Mouse (Mus musculus): ENCODE data around the gene Fto.
A peak's percentile ranks its signal among the peaks of the same experiment; 100 is the strongest.

Gene Fto

DNA sequence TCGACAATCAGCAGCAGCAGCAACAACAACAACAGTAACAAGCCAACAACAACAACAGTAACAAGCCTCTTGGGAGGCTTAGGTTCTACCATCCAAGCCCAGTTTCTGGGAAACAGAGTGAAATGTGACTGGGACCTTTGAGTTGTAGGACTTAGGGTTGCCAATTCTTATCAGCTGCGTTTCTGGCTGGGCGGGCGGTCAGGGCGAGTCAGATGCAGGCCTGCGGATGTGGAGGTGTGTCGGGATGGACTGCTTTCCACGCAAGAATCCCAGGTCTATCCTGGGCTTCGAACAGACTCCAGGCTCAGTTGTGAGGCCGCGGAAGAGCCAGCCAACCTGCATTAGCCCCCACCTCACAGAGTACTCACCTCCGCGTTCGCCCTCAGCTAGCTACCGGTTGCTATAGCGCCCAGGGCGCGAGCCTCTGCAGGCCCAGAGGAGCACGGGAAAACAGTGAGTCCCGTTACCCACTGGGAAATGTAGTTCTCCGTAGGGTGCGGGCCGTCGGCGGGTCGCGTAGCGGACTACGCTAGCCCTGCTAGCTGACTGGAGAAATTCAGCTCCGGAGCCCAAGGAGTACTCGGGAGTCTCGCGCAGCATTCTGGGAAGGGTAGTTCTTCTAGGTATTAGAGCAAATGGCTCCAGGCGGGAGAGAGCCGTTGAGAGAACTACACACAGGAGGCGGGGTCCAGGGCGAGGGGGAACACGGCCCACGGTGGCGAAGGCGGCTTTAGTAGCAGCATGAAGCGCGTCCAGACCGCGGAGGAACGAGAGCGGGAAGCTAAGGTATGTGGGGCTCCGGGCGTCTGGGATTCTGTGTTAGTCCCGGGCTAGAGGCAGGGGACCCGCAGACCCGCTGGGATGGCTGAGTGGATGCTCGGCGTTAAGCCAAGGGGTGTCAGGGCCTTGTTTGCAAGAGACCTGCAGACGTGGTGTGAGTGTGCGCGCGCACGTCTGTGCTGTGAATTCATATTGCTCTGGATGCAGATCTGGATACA is at the start of gene Fto, which contains the start of gene Rpgrip1l:
Gene Fto (plus strand): TSS at position 691 of the 998 bp plus-strand sequence.
Gene Rpgrip1l (minus strand): TSS at position 428 of the 998 bp plus-strand sequence.
- peak; percentile 100 for DNase-seq (ENCODE audit: low read depth, low spot score)

GRCm38 (mm10) chr8:91263939-91264338 is 49.4 kb upstream of the Fto start:
- DNase-seq (ENCODE audit: low read depth, low spot score): no peak

GRCm38 (mm10) chr8:91264564-91264963 is 48.8 kb upstream of the Fto start:
- no peak for DNase-seq (ENCODE audit: low read depth, low spot score)

DNA sequence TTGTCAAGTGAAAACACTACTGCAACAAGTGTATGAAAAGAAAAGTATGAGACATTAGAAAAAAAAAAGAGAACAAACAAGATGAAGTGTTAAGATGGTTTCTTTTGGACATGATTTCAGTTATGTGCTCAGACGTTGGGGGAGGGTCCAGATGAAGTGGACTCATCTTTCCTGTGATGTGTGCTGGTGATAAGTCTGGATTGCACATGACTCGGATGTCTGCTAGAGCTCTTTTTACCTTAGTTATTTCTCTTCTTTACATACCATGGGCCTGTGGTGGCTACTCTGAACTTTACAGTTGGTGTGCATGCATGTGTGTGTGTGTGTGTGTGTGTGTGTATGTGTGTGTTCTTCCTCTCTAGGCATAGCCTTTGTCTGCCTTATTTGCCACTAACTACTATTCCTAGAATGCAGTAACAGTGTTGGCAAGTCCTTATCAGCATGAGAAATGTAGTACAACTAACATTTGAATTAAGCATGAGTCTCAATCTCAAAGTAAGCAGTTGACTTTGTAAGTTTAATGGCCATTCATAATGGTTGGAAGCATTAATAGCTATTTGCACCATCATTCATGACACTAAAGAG is 43.9 kb upstream of the Fto start:
- no peak for DNase-seq (ENCODE audit: low read depth, low spot score)

- no peak for DNase-seq (ENCODE audit: low read depth, low spot score)
Observed at GRCm38 (mm10) chr8:91273493-91273892, 39.8 kb upstream of the Fto start.

DNA sequence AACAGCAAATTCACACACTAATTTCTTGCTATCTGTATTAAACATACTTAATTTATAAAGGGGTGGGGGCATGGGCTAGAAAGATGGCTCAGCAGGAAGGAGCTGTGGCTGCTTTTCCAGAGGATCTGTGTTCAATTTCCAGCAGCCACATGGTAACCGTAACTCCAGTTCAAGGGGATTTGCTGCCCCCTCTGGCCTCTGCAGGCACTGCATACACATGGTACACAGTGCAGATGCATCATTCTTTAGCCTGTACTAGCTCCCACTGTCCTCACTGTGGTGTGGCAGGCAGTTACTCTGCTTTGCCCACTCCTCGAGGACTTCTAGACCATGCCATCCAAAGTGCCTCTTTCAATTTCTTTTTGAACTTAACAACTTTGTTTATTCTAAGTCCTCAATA is 37.0 kb upstream of the Fto start:
- DNase-seq (ENCODE audit: low read depth, low spot score): peak; percentile 80

DNA sequence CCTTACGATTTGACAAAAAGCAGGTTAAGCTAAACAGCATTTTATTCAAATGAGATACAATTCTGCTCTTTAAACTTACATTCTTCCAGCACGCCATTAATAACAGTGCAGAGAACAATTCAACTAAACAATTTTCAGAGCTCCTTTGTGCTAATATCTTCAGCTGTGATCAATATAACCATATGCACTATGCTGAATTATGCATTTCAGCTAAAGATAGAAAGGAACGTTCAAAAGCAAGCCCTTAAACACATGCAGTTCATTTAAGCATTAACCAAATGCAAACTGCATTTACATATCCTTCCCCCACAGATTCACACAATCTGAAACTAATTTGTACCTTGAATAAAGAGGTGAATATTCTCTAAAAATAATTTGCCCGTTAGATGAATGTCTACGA is 35.3 kb upstream of the Fto start:
- no peak for DNase-seq (ENCODE audit: low read depth, low spot score)

- DNase-seq (ENCODE audit: low read depth, low spot score): no peak
Observed at GRCm38 (mm10) chr8:91280467-91281212, 32.7 kb upstream of the Fto start.

DNA sequence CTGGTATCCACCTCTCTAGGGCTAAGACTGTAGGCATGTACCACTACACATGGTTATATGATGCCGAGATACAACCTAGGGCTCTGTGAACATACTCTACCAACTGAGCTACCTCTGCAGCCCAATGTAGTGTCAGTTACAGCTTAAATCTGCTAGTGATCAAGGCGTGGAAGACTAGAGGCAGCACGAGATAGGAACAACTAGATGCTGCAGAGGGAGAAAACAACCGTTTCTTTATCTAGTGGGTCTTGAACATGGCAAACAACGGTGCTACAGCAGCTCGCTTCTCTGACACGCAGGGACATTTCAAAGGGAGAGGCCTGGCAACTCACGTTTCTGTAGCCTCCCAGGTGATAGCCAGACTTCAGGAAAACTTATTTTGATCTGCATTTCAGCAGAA is 31.8 kb upstream of the Fto start:
- DNase-seq (ENCODE audit: low read depth, low spot score): no peak

GRCm38 (mm10) chr8:91282655-91283054 is 30.7 kb upstream of the Fto start:
- DNase-seq (ENCODE audit: low read depth, low spot score): no peak

DNA sequence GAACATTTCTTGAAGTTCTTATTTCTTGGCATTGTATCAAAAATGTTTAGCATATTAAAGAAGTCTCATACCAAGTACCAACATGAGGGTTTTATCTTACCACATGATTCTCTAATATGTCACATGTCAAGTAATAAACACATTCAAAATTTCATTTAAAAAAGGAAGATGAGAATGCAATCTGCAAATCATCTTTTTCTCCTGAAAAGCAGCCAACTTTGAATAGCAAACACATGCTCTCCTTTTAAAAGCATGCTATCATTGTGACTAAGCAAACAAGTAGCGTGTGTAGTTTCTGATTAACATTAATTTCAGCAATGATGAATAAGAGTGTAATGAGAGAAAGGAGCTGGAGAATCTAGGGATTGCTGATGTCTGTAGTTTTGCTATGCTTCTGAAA is 29.5 kb upstream of the Fto start:
- DNase-seq (ENCODE audit: low read depth, low spot score): no peak

GRCm38 (mm10) chr8:91286237-91286636 is 27.1 kb upstream of the Fto start:
- no peak for DNase-seq (ENCODE audit: low read depth, low spot score)

GRCm38 (mm10) chr8:91290576-91290975 is 22.7 kb upstream of the Fto start:
- DNase-seq (ENCODE audit: low read depth, low spot score): no peak

GRCm38 (mm10) chr8:91295786-91296185 is 17.5 kb upstream of the Fto start:
- DNase-seq (ENCODE audit: low read depth, low spot score): no peak

GRCm38 (mm10) chr8:91298672-91299071 is 14.7 kb upstream of the Fto start:
- DNase-seq (ENCODE audit: low read depth, low spot score): no peak

- DNase-seq (ENCODE audit: low read depth, low spot score): no peak
Observed at GRCm38 (mm10) chr8:91304481-91305386, 8.6 kb upstream of the Fto start.

DNA sequence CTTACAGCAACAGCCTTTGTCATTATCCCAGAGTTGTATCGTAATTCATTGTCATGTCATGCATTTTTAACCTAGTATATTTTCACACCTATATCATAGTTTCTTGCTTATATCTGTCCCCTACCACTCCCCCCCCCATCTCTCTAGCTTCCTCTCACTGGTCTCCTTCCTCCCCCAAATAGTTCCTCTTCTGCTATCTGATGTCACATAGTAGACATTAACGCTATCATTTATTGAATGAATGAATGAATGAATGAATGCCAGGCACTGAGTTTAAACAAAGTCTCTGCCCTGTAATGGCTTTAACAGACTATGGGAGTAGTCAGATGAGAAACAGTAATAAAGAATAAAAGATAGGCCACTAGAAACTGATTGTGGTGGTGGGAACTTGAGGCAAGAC is 983 bp upstream of the Fto start:
- no peak for DNase-seq (ENCODE audit: low read depth, low spot score)

DNA sequence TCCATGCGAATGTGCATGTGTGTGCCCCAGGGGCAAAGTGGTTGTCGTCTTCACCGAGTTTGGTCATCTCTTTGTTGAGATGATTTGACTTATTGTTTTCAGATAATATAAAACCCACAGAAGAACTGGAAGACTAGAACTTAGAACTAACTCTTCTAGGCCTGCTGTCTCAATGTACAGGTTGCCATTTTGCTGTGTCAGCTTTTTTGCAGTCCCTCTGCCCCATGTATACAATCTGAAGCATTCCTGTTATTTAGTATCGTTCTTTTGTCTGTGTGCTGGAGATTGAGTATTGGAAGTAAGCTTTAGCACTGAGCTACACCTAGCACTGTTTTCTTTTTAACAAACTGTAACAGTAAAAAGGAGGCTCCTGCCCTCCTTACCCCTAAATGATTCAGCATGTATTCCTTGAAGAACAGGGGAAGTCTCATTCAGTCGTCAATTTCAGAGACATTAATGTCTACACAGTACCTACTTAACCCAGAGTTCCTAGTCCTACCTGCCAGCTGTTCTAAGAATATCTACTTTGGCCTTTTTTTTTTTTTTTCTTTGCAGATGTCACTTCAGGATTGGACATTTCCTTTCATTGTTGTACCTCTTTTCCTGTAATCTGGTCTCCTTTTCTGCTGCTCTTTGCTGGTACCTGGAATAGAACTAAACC is 4.4 kb downstream of the Fto start:
- no peak for DNase-seq (ENCODE audit: low read depth, low spot score)

DNA sequence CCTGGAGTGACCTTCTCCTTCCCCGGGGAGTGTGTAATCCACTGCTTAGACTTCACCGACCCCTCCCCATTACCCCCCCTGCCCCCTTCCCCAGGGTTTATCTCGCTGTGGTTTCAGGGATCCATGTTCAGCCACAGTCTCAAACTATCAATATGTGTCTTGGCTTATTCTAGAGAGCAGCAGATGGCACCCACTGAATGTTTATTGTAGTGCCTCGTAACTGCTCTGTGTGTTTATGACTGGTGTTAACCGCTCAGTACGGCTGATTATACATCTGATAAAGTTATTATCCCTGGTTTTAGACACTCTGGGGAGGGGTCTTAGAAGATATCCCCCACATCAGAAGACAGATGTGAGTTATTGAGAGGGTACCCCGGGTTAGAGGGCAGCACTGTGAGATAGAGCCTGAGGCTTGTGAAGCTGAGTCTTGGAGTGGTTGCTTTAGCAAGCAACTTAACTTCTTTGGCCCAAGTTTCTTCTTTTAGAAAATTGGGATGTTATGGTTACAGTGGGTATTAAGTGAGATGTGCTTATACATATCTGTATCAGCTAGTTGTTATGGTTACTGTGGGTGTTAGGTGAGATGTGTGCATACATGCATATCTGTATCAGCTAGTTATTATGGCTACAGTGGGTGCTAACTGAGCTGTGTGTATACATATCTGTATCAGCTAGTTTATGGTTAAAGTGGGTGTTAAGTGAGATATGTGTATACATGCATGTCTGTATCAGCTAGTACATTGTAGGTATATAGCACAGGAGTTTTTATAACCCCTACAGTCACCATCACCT is 5.8 kb downstream of the Fto start:
- no peak for DNase-seq (ENCODE audit: low read depth, low spot score)

GRCm38 (mm10) chr8:91323511-91323910 is 10.2 kb downstream of the Fto start:
- no peak for DNase-seq (ENCODE audit: low read depth, low spot score)

All from ES-CJ7 (cell line).